In the genomic region with DNA sequence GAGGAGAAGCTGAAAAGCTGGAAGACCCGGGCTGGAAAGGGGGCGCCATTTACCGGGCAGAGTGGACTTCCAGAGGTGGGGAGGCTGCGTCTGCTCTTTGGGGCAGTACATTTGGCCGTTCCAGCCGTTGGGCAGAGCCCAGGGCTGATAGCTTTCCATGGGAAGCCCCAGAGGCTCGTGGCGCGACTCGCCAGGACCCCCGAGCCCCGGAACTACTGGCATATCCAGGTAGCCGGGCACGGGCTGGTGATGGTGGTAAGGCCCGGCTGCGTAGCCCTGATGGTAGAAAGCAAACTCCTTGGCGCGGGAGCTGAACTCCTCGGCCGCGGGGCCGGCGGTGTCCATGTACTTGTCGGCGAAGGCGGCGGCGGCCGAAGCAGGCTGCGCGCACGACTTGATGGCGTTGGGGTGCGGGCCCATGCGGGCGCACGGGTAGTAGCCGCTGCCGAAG, we compare ENCODE assay signal across 9 mouse cellular contexts. TPM values are rescaled to one million over a fixed set of nuclear protein-coding genes. Genes with fewer than 3 reads are reported as not detected.
DNase-seq lines count a peak whose midpoint lies in the region; ATAC-seq and TF ChIP-seq lines count a peak whose summit lies in the region.
"Had no signal": no experiment of that assay in that cellular context is flagged by ENCODE, and none has a peak within 500 bp of the region (broad histone marks: within the 10 kb centered on the region; RNA-seq: fewer than 3 reads in every experiment).

No protein-coding gene starts in this region.

- no peak overlapping the region for H3K9ac ChIP-seq in kidney, embryonic 16.5 days (replicated peaks; ENCODE audit: low read length)
- no peak overlapping the region for H3K9ac ChIP-seq in hindbrain, postnatal 0 days (replicated peaks; ENCODE audit: low read length)

- WGBS in kidney, embryonic 16.5 days, result under 1% methylated on average over 39 of the region's 39 CpGs
- under 1% methylated on average over 39 of the region's 39 CpGs for WGBS in hindbrain, postnatal 0 days

- H3K27me3 ChIP-seq in kidney, embryonic 16.5 days (ENCODE audit: insufficient read depth, low read length), result peaks cover 78% of the 10 kb centered on the region
- H3K27me3 ChIP-seq in hindbrain, postnatal 0 days (ENCODE audit: insufficient read depth, low read length), result peaks cover 84% of the 10 kb centered on the region

- peaks cover 13% of the 10 kb centered on the region; the same call in 1 of the 2 replicates for H3K4me1 ChIP-seq in kidney, embryonic 16.5 days (ENCODE audit: insufficient read depth, low read length)
- no peaks in the 10 kb centered on the region for H3K4me1 ChIP-seq in hindbrain, postnatal 0 days (ENCODE audit: insufficient read depth, low read length)

- H3K4me3 ChIP-seq in kidney, embryonic 16.5 days (ENCODE audit: low read length), result peak overlapping the region; percentile 50
- H3K4me3 ChIP-seq in hindbrain, postnatal 0 days (ENCODE audit: low read length), result peak overlapping the region; percentile 20; the same call in 1 of the 2 replicates

- no peak for TF ChIP-seq CTCF in hindbrain, postnatal 0 days (IDR thresholded peaks at IDR 0.05; ENCODE audit: low read depth)

- no peak for DNase-seq in kidney, adult 8-10 months
- DNase-seq in embryo, embryonic 9.5 days (ENCODE audit: extremely low spot score), result peak; percentile 55
- DNase-seq in hindbrain, postnatal 0 days (ENCODE audit: low spot score), result no peak
- peak; percentile 40 for DNase-seq in naive thymus-derived CD4-positive, alpha-beta T cell, adult 2 months (ENCODE audit: low read depth)
- DNase-seq in thymus, postnatal 4 days, result no peak
- no peak for DNase-seq in thymus, postnatal 0 days (ENCODE audit: low spot score)
- no peak for DNase-seq in frontal cortex, postnatal 14 days (ENCODE audit: low spot score in 2 of 2)

- H3K27ac ChIP-seq in kidney, embryonic 16.5 days (ENCODE audit: low read length), result no peak overlapping the region
- no peak overlapping the region for H3K27ac ChIP-seq in hindbrain, postnatal 0 days

- peak overlapping the region; percentile 59 for H3K4me2 ChIP-seq in kidney, embryonic 16.5 days (replicated peaks; ENCODE audit: low read depth, low read length)
- peak overlapping the region; percentile 43 for H3K4me2 ChIP-seq in hindbrain, postnatal 0 days (ENCODE audit: low read depth, low read length)

- ATAC-seq in kidney, embryonic 16.5 days (ENCODE audit: low FRiP score, low TSS enrichment), result peak; percentile 46
- no peak for ATAC-seq in hindbrain, postnatal 0 days

- no peaks in the 10 kb centered on the region for H3K9me3 ChIP-seq in kidney, embryonic 16.5 days (ENCODE audit: low read length)
- no peaks in the 10 kb centered on the region for H3K9me3 ChIP-seq in hindbrain, postnatal 0 days (ENCODE audit: low read length)

- no peaks in the 10 kb centered on the region for H3K36me3 ChIP-seq in kidney, embryonic 16.5 days (ENCODE audit: insufficient read depth, low read length)
- H3K36me3 ChIP-seq in hindbrain, postnatal 0 days (ENCODE audit: insufficient read depth, low read length), result no peaks in the 10 kb centered on the region

RNA-seq across cellular contexts. Expression of gene Hoxa13, which starts 0.8 kb away (rescaled TPM):
- polyA plus RNA-seq in kidney, embryonic 16.5 days (2015; fragmentation: Nextera tagmentation; extraction: Ambion mirVana), result 0.15 TPM in 2 replicates
- total RNA-seq in hindbrain, postnatal 0 days (2014; rRNA removed), result not detected in 2 replicates
- not detected in 2 replicates for polyA plus RNA-seq in hindbrain, postnatal 0 days (2015; fragmentation: Nextera tagmentation; extraction: Ambion mirVana)
- polyA plus RNA-seq in thymus, postnatal 0 days (2015; fragmentation: Nextera tagmentation; extraction: Ambion mirVana), result not detected in 2 replicates
- total RNA-seq: hematopoietic stem cell, adult 5-6 weeks had no signal

RNA-seq across cellular contexts. Expression of gene Hoxa11, which starts 14.2 kb away (rescaled TPM):
- 27.9 and 31.8 TPM in 2 replicates for polyA plus RNA-seq in kidney, embryonic 16.5 days (2015; fragmentation: Nextera tagmentation; extraction: Ambion mirVana)
- total RNA-seq in hindbrain, postnatal 0 days (2014; rRNA removed), result not detected in 2 replicates
- not detected in 2 replicates for polyA plus RNA-seq in hindbrain, postnatal 0 days (2015; fragmentation: Nextera tagmentation; extraction: Ambion mirVana)
- not detected in 2 replicates for polyA plus RNA-seq in thymus, postnatal 0 days (2015; fragmentation: Nextera tagmentation; extraction: Ambion mirVana)
- total RNA-seq: hematopoietic stem cell, adult 5-6 weeks had no signal

RNA-seq across cellular contexts. Expression of gene Hoxa10, which starts 19.2 kb away (rescaled TPM):
- 147 and 154 TPM in 2 replicates for polyA plus RNA-seq in kidney, embryonic 16.5 days (2015; fragmentation: Nextera tagmentation; extraction: Ambion mirVana)
- not detected in 2 replicates for total RNA-seq in hindbrain, postnatal 0 days (2014; rRNA removed)
- not detected in 2 replicates for polyA plus RNA-seq in hindbrain, postnatal 0 days (2015; fragmentation: Nextera tagmentation; extraction: Ambion mirVana)
- polyA plus RNA-seq in thymus, postnatal 0 days (2015; fragmentation: Nextera tagmentation; extraction: Ambion mirVana), result 0.08 and 0.19 TPM in 2 replicates

RNA-seq across cellular contexts. Expression of gene Hoxa9, which starts 28.9 kb away (rescaled TPM):
- 56.6 and 56.8 TPM in 2 replicates for polyA plus RNA-seq in kidney, embryonic 16.5 days (2015; fragmentation: Nextera tagmentation; extraction: Ambion mirVana)
- 0.26 TPM in 1 of 2 replicates, not detected in the other for total RNA-seq in hindbrain, postnatal 0 days (2014; rRNA removed)
- 0.18 TPM in 1 of 2 replicates, not detected in the other for polyA plus RNA-seq in hindbrain, postnatal 0 days (2015; fragmentation: Nextera tagmentation; extraction: Ambion mirVana)
- 0.62 and 0.81 TPM in 2 replicates for polyA plus RNA-seq in thymus, postnatal 0 days (2015; fragmentation: Nextera tagmentation; extraction: Ambion mirVana)

RNA-seq across cellular contexts. Expression of gene Hoxa7, which starts 38.2 kb away (rescaled TPM):
- 25.7 and 27.5 TPM in 2 replicates for polyA plus RNA-seq in kidney, embryonic 16.5 days (2015; fragmentation: Nextera tagmentation; extraction: Ambion mirVana)
- 2.6 and 2.9 TPM in 2 replicates for total RNA-seq in hindbrain, postnatal 0 days (2014; rRNA removed)
- 1.3 and 3.9 TPM in 2 replicates for polyA plus RNA-seq in hindbrain, postnatal 0 days (2015; fragmentation: Nextera tagmentation; extraction: Ambion mirVana)
- polyA plus RNA-seq in thymus, postnatal 0 days (2015; fragmentation: Nextera tagmentation; extraction: Ambion mirVana), result 0.71 and 1.4 TPM in 2 replicates

Comparison
In these comparisons a context has a peak if more than half of its experiments do, and no peak if none do; other contexts are left out.
1. DNase-seq: peak in embryo, embryonic 9.5 days (single experiment) and naive thymus-derived CD4-positive, alpha-beta T cell, adult 2 months (single experiment); none in kidney, adult 8-10 months (0 of 2), hindbrain, postnatal 0 days (single experiment), thymus, postnatal 4 days (single experiment), thymus, postnatal 0 days (single experiment) and frontal cortex, postnatal 14 days (0 of 2).
2. RNA of gene Hoxa11, which starts 14.2 kb away (polyA plus RNA-seq): 27.9 to 31.8 TPM in kidney, embryonic 16.5 days; not detected in hindbrain, postnatal 0 days and not detected in thymus, postnatal 0 days; every median in the first group is over 10 times any median in the second.
3. RNA of gene Hoxa10, which starts 19.2 kb away (polyA plus RNA-seq): 147 to 154 TPM in kidney, embryonic 16.5 days; 0.08 to 0.19 TPM in thymus, postnatal 0 days and not detected in hindbrain, postnatal 0 days; every median in the first group is over 100 times any median in the second.